Mouse (Mus musculus): ENCODE results near the gene Mars.

GRCm38 (mm10) chr10:127264336-127264735, 47.2 kb downstream of the Mars start:
- TF ChIP-seq CTCF (IDR thresholded peaks at IDR 0.05; ENCODE audit: control insufficient read depth, insufficient read depth, low read length) (no peak), POLR2A (IDR thresholded peaks at IDR 0.05; ENCODE audit: borderline replicate concordance, control insufficient read depth, low read depth, low read length) (no peak)
